Mouse (Mus musculus): Measurements from ENCODE around the gene Slc39a13. TPM values are rescaled to one million over a fixed set of nuclear protein-coding genes. Genes with fewer than 3 reads are reported as not detected.
"Not testable (repeated sequence)": the region's sequence is repeated elsewhere in the genome, so short reads cannot be mapped to it uniquely, and the experiment has no call there.

Slc39a13 gene
- total RNA-seq (2022), result 10 to 100 TPM; 19.9 to 21.4 (median 20.9) TPM

DNA sequence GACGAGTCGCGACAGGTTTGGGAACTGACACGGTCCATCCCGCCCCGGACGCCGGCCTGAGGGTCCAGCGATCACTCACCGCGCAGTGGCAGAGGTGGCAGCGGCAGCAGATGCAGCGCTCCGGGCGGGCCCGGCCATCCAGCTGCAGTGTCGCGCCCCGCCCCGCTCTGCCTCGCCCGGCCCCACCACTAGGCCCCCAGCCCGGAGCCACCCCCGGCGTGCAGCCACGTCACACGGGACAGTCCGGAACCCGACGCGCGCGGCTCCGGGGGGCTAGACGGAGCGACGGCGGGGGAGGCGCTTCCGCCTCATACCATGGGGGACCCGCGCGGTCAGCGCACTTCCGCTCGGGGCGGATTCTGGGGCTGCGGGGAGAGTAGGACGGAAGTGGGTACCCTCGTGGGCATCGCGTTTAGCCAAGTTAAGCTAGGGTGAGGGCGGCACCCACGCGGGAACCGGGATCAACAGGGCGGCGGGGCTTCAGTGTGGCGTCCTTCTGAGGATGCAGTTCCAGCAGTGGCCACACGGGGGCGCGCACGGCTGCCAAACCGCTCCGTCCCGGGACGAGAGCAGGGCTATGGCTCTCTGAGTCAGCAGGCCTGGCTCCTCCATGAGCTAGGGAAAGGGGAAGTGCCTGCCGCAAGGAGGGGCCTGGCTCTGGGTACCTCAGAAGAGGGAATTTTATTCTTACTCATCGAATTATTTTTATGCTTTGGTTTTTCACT is at the start of gene Slc39a13:
Gene Slc39a13, minus strand, starts transcription at position 342 of the 725 bp plus-strand sequence.
- peak; percentile 95 to 96 for DNase-seq (ENCODE audit: low spot score in 2 of 2)

DNA sequence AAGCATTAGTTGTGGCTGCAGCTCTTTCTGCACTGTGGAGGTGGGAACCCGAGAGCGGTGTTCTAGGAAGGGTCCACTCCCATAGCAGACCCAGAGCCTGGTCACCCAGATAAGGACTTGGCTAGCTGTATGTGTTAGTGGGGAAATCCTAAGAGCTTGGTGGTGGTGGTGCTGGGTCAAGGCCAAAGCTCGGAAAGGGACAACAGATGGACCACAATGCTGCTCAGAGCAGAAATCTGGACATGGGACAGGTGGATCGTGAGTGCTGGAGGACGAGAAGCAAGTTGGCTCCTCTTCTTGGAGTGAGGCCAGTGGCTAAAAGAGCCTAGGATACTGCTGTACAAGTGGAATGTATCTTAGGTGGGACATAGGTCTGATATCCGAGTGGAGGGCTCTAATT is 49.3 kb upstream of the Slc39a13 start:
- DNase-seq (ENCODE audit: low spot score in 2 of 2), result no peak

GRCm38 (mm10) chr2:91119061-91119460 is 48.8 kb upstream of the Slc39a13 start:
- DNase-seq (ENCODE audit: low spot score in 2 of 2), result no peak

GRCm38 (mm10) chr2:91118647-91119046 is 48.4 kb upstream of the Slc39a13 start:
- DNase-seq (ENCODE audit: low spot score in 2 of 2), result no peak

GRCm38 (mm10) chr2:91117585-91118275 is 47.5 kb upstream of the Slc39a13 start, which contains the start of gene Mybpc3:
Gene Mybpc3, plus strand, starts transcription at chr2:91118144.
- no peak for DNase-seq (ENCODE audit: low spot score in 2 of 2)

GRCm38 (mm10) chr2:91116842-91117241 is 46.6 kb upstream of the Slc39a13 start:
- no peak for DNase-seq (ENCODE audit: low spot score in 2 of 2)

DNA sequence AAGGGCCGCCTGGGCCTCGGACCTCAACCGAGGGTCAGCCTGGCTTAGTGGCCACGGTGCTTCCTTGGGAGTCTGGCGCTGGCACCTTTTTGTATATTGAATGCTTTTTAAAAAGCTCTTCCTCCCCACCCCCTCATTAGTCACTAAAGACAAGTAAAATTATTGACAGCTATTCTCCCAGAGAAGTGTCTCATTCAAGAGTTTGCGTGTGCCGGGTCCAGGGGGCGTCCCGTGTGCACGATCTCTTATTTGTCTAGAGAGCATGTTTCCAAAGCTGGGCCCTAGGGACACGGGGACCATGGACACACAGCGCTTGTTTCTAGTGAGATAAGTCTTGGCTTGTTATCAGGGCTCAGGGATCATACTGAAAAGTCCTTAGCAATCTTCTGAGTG is 45.4 kb upstream of the Slc39a13 start:
- no peak for DNase-seq (ENCODE audit: low spot score in 2 of 2)

DNA sequence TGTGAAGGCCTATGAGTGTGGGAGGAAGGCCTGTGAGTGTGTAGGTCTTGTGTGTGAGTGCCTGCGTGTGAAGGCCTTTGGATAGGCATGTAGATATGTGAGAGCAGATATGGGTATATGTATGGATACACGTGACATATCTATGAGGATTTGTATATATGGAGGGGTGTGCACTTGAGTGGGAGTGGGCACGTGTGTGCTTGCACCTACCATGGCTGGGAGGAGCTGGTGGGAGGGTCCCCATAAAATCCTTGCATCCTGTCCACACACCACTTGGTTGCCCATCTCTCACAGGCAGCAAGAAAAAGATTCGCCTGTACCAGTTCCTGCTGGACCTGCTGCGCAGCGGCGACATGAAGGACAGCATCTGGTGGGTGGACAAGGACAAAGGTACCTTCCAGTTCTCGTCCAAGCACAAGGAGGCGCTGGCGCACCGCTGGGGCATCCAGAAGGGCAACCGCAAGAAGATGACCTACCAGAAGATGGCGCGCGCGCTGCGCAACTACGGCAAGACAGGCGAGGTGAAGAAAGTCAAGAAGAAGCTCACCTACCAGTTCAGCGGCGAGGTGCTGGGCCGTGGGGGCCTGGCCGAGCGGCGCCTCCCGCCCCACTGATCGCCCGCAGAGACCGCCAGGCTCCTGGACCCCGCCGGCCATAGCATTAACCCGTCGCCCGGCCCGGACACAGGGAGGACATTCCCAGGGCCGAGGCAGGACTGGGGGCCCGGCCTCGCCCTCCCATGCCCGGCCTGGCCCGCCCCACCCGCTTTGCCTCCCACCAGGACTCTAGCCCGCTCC is 44.8 kb upstream of the Slc39a13 start:
- peak; percentile 95 to 96 for DNase-seq (ENCODE audit: low spot score in 2 of 2)

DNA sequence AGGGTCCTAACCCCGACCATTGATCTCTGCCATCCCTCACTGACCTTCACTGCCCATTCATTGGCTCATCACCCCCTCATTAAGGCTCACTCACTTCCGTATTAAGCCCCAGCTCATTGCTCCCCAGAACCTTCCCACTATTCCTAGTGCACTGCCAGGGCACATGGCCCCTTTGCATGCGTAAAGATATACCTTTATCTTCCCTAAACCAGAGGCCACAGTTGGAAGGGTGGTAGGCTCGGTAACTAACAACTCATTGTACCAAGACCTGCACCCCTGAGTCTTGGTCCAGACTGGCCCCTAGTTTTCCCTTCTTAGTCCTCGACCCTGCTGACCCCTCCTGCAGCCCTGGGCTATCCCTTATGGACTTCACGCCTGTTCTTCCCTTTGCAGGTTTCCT is 43.6 kb upstream of the Slc39a13 start:
- DNase-seq (ENCODE audit: low spot score in 2 of 2), result no peak

DNA sequence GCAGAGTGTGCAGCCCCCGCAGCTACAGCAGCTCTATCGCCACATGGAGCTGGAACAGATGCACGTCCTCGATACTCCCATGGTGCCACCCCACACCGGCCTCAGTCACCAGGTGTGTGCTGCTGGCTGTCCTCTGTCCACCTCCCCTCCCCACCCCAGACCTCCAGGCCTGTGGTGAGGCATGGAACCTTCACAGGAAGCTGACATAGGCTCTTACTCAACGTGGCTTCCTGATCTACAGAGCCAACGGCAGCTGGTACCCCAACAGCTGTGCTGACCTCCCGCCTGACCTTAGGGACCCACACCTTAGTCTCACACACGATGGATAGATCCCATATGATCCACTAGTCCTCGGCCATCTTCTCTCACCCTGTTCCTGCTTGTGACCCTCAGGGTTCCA is 43.1 kb upstream of the Slc39a13 start:
- DNase-seq (ENCODE audit: low spot score in 2 of 2), result no peak

GRCm38 (mm10) chr2:91112491-91112890 is 42.3 kb upstream of the Slc39a13 start:
- DNase-seq (ENCODE audit: low spot score in 2 of 2), result no peak

- DNase-seq (ENCODE audit: low spot score in 2 of 2), result not testable (repeated sequence)
These were observed 41.6 kb upstream of the Slc39a13 start for GRCm38 (mm10) chr2:91111832-91112231.

- DNase-seq (ENCODE audit: low spot score in 2 of 2), result no peak
These were observed 40.2 kb upstream of the Slc39a13 start for GRCm38 (mm10) chr2:91110429-91110828.

GRCm38 (mm10) chr2:91109807-91110385 is 39.7 kb upstream of the Slc39a13 start:
- no peak for DNase-seq (ENCODE audit: low spot score in 2 of 2)

- DNase-seq (ENCODE audit: low spot score in 2 of 2), result no peak
These were observed 39.0 kb upstream of the Slc39a13 start for GRCm38 (mm10) chr2:91109241-91109640.

GRCm38 (mm10) chr2:91108156-91108555 is 37.9 kb upstream of the Slc39a13 start:
- no peak for DNase-seq (ENCODE audit: low spot score in 2 of 2)

DNA sequence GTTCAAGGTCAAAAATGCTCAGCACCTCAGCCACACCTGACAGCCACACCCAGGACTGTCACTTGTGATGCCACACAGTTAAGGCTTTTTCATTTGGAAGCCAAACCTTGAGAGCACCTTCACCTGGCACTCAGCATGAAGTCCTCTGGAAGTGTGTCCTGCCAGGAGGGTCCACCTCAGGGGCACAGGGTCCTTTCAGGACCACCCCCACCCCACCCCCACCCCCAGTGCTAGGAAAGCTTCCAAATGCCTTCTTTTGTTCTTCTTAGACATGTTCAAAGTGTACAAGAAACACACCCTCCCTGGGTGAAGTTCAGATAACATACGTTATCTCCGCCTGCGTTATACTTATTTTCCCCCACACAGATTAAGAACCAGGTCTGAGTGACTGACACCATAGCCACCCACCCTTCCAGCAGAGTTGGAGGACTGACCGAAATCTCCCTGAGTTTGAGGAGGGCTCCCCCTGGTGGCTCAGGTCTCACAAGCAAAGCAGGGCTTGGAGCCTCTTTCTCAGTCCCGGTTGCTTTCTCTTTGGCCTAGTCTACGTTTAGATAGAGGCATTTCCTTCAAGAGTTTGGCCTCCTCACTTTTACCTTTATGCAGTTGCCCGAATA is 31.0 kb upstream of the Slc39a13 start:
- DNase-seq (ENCODE audit: low spot score in 2 of 2), result peak; percentile 84 to 88

GRCm38 (mm10) chr2:91098156-91098555 is 27.9 kb upstream of the Slc39a13 start:
- no peak for DNase-seq (ENCODE audit: low spot score in 2 of 2)

- no peak for DNase-seq (ENCODE audit: low spot score in 2 of 2)
These were observed 26.8 kb upstream of the Slc39a13 start for GRCm38 (mm10) chr2:91097015-91097414.

DNA sequence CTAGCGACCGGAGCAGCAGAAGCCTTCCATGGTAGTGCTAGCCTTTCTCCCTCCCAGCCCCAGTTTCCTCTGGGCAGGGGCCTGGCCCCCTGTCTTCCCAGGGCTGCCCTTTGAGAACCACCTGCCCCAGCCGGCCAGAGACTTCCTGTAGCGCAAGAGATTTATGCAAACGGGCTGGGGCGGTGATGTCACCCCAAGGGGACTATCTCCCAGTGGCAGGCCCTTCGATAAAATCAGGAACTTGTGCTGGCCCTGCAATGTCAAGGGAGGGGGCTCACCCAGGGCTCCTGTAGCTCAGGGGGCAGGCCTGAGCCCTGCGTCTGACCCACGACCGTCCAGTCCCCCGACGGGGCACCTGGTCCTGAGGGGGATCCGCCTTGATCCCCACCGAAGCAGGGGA is 26.3 kb upstream of the Slc39a13 start:
- DNase-seq (ENCODE audit: low spot score in 2 of 2), result no peak

DNA sequence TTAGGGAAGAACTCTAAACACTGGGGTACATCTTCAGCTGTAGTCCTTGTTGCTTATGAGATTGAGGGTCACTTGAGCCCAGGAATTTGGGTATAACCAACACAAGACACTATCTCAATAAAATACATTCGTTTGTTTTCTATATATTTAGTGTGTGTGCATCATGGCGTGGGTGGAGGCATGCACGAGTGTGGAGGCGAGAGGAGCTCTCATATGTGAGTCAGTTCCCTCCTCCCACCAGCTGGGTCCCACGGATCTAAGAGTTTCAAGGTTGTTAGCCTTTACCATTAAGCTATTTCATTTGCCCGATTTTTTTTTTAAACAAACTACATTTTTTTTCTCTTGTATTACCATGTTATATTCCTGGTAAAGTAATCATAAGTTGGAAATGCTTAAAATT is 20.6 kb upstream of the Slc39a13 start:
- DNase-seq (ENCODE audit: low spot score in 2 of 2), result no peak

Data from gastrocnemius, adult 8-10 months (tissue).